24 mouse cellular contexts compared by ENCODE assay signal in the genomic region with DNA sequence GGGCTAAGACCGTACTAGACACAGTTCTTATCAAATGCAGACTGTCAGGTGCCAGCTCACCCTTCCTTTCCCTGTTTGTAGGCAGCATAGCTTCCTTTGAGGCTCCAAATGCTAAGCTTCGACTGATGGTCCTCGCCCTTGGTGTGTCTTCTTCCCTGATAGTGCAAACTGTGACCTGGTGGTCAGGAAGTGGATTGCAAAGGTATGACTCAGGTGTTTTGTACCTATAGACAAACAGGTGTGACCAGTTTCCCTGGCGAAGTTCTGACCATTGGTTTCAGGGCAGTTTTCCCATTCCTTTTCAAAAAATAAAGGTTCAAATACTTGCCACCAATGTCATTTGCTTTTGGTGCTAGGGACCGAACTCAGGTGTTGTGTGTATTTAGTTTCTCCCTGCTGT. TPM values are rescaled to one million over a fixed set of nuclear protein-coding genes. Genes with fewer than 3 reads are reported as not detected.
"Had no signal": no experiment of that assay in that cellular context is flagged by ENCODE, and none has a peak within 500 bp of the region (broad histone marks: within the 10 kb centered on the region; RNA-seq: fewer than 3 reads in every experiment).

No protein-coding gene starts in this region.

- H3K36me3 ChIP-seq: midbrain, embryonic 10.5 days; midbrain, embryonic 12.5 days; neural tube, embryonic 13.5 days; neural tube, embryonic 15.5 days had no signal

- H3K4me3 ChIP-seq: midbrain, embryonic 10.5 days; midbrain, embryonic 12.5 days; myocyte; neural tube, embryonic 13.5 days; neural tube, embryonic 15.5 days had no signal

- H3K9me3 ChIP-seq: midbrain, embryonic 10.5 days; midbrain, embryonic 12.5 days; neural tube, embryonic 13.5 days; neural tube, embryonic 15.5 days had no signal

- DNase-seq: lung, embryonic 14.5 days; lung, postnatal 10 days; lung, postnatal 4 days; midbrain, embryonic 14.5 days; retina, postnatal 1 day; right cerebral cortex, adult 18-20 months; right cerebral cortex, postnatal 25 days; right cerebral cortex, postnatal 4 days; spleen, adult 18-20 months; thymus, adult 2 months; thymus, postnatal 25 days; thymus, postnatal 4 days had no signal

- ATAC-seq: midbrain, embryonic 16.5 days had no signal

- H3K4me1 ChIP-seq: midbrain, embryonic 12.5 days; neural tube, embryonic 13.5 days; neural tube, embryonic 15.5 days had no signal

- H3K4me2 ChIP-seq: lung, embryonic 14.5 days; midbrain, embryonic 12.5 days; neural tube, embryonic 13.5 days; neural tube, embryonic 15.5 days had no signal

- H3K9ac ChIP-seq: liver, embryonic 14.5 days; lung, embryonic 14.5 days; midbrain, embryonic 12.5 days; neural tube, embryonic 13.5 days; neural tube, embryonic 15.5 days had no signal

- H3K27ac ChIP-seq: liver, embryonic 14.5 days; midbrain, embryonic 10.5 days; midbrain, embryonic 12.5 days; neural tube, embryonic 13.5 days; neural tube, embryonic 15.5 days had no signal

RNA-seq across cellular contexts. Expression of gene Cwh43, which starts 5.9 kb away (rescaled TPM):
- total RNA-seq: megakaryocyte, adult 5-6 weeks; megakaryocyte-erythroid progenitor cell, adult 5-6 weeks had no signal
- polyA plus RNA-seq: liver, embryonic 14.5 days; liver, embryonic 16.5 days; lung, embryonic 14.5 days; midbrain, embryonic 10.5 days; neural tube, embryonic 11.5 days; stomach, embryonic 14.5 days had no signal
